Mouse (Mus musculus): ENCODE measurements at regions not wholly inside any gene's neighbourhood (a gene's known extent, or its start where the extent isn't known, plus 50 kb on each side); places are given as distances from the start of the nearest gene placed in this dataset.

DNA sequence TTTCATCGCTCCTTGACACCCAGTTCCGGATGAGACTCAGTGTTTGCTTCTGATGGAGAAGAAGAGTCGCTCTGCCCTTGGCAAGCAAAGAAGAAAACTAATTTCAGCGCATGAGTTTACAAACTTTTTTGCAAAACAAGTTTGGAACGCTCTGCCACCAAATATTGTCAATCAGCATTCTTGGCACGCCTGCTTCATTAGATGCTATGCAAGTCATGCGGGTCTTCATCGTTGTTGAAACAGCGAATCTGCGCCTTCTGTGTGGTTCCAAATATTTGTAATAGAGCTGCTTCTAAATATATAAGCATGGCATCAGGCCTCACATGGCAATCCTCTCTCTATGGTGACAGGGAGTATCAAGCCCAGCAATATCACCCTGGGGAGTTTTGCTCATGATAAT is 301.9 kb upstream of the Noct start:
- no peak for DNase-seq (ENCODE audit: low spot score)
- H3K27me3 ChIP-seq (ENCODE audit: insufficient read depth, low read length) = no peaks in the 10 kb centered on the region
- H3K9me3 ChIP-seq (replicated peaks) = 0 out of 2 replicates have a peak, but pooled peaks cover 4% of the 10 kb centered on the region
- no peaks in the 10 kb centered on the region for H3K4me1 ChIP-seq (ENCODE audit: insufficient read depth, low read depth, low read length)
- ATAC-seq (ENCODE audit: extremely low read depth, insufficient number of reproducible peaks, low FRiP score, poor library complexity, severe bottlenecking) = no peak
- H3K4me3 ChIP-seq (ENCODE audit: low read depth, low read length) = no peak overlapping the region
- TF ChIP-seq TAL1 (conservative IDR thresholded peaks at IDR 0.05; ENCODE audit: low read depth, low read length) (no peak), GATA2 (IDR thresholded peaks at IDR 0.05; ENCODE audit: borderline replicate concordance, low read depth, low read length) (no peak), CTCF (IDR thresholded peaks at IDR 0.05; ENCODE audit: low read depth, low read length) (no peak), GATA1 (IDR thresholded peaks at IDR 0.05; ENCODE audit: borderline replicate concordance, low read length) (no peak), POLR2AphosphoS5 (IDR thresholded peaks at IDR 0.05; ENCODE audit: insufficient replicate concordance, low read depth, low read length) (no peak)
- H3K36me3 ChIP-seq (replicated peaks) = no peaks in the 10 kb centered on the region

DNA sequence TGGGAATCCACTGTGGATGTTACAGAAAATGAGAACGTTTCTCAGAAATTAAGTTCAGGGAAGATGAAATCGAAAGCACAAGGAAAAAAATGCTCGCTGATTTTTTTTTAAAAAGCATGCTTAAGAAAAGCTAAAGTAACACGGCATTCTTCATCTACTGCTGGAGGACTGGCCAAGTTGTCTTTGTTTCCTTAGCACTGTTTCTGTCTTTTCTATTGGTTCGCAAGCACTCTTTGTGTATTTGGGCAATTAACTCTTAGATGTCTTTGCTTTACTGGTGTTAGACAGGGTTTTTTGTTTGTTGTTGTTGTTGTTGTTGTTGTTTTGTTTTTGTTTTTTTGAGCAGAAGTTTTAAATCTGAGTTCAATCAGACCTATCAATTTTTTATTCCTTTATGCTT is 301.4 kb upstream of the Noct start:
- no peak for ATAC-seq (ENCODE audit: extremely low read depth, insufficient number of reproducible peaks, low FRiP score, poor library complexity, severe bottlenecking)
- no peaks in the 10 kb centered on the region for H3K27me3 ChIP-seq (ENCODE audit: insufficient read depth, low read length)
- no peaks in the 10 kb centered on the region for H3K4me1 ChIP-seq (ENCODE audit: insufficient read depth, low read depth, low read length)
- no peak overlapping the region for H3K4me3 ChIP-seq (ENCODE audit: low read depth, low read length)
- no peak for DNase-seq (ENCODE audit: low spot score)
- no peaks in the 10 kb centered on the region for H3K36me3 ChIP-seq (replicated peaks)
- TF ChIP-seq GATA2 (IDR thresholded peaks at IDR 0.05; ENCODE audit: borderline replicate concordance, low read depth, low read length) (no peak), TAL1 (conservative IDR thresholded peaks at IDR 0.05; ENCODE audit: low read depth, low read length) (no peak), CTCF (IDR thresholded peaks at IDR 0.05; ENCODE audit: low read depth, low read length) (no peak), POLR2AphosphoS5 (IDR thresholded peaks at IDR 0.05; ENCODE audit: insufficient replicate concordance, low read depth, low read length) (no peak), GATA1 (IDR thresholded peaks at IDR 0.05; ENCODE audit: borderline replicate concordance, low read length) (no peak)
- 0 out of 2 replicates have a peak, but pooled peaks cover 4% of the 10 kb centered on the region for H3K9me3 ChIP-seq (replicated peaks)

GRCm38 (mm10) chr3:50923327-50923726 is 300.9 kb upstream of the Noct start:
- Histone ChIP-seq H3K36me3 (replicated peaks) (no peaks in the 10 kb centered on the region), H3K4me1 (ENCODE audit: insufficient read depth, low read depth, low read length) (no peaks in the 10 kb centered on the region), H3K9me3 (replicated peaks) (0 out of 2 replicates have a peak, but pooled peaks cover 3% of the 10 kb centered on the region), H3K27me3 (ENCODE audit: insufficient read depth, low read length) (no peaks in the 10 kb centered on the region), H3K4me3 (ENCODE audit: low read depth, low read length) (no peak overlapping the region)
- no peak for TF ChIP-seq POLR2AphosphoS5 (IDR thresholded peaks at IDR 0.05; ENCODE audit: insufficient replicate concordance, low read depth, low read length)
- DNase-seq (ENCODE audit: low spot score) (no peak), ATAC-seq (ENCODE audit: extremely low read depth, insufficient number of reproducible peaks, low FRiP score, poor library complexity, severe bottlenecking) (no peak)

- Histone ChIP-seq H3K27me3 (ENCODE audit: insufficient read depth, low read length) (no peaks in the 10 kb centered on the region), H3K9me3 (replicated peaks) (no peaks in the 10 kb centered on the region), H3K4me3 (ENCODE audit: low read depth, low read length) (no peak overlapping the region), H3K36me3 (replicated peaks) (no peaks in the 10 kb centered on the region), H3K4me1 (ENCODE audit: insufficient read depth, low read depth, low read length) (no peaks in the 10 kb centered on the region)
- no peak for DNase-seq (ENCODE audit: low spot score)
- ATAC-seq (ENCODE audit: extremely low read depth, insufficient number of reproducible peaks, low FRiP score, poor library complexity, severe bottlenecking) = no peak
- TF ChIP-seq GATA1 (IDR thresholded peaks at IDR 0.05; ENCODE audit: borderline replicate concordance, low read length) (no peak), GATA2 (IDR thresholded peaks at IDR 0.05; ENCODE audit: borderline replicate concordance, low read depth, low read length) (no peak), CTCF (IDR thresholded peaks at IDR 0.05; ENCODE audit: low read depth, low read length) (no peak), TAL1 (conservative IDR thresholded peaks at IDR 0.05; ENCODE audit: low read depth, low read length) (no peak), POLR2AphosphoS5 (IDR thresholded peaks at IDR 0.05; ENCODE audit: insufficient replicate concordance, low read depth, low read length) (no peak)
Observed at GRCm38 (mm10) chr3:50927318-50927717, 296.9 kb upstream of the Noct start.

DNA sequence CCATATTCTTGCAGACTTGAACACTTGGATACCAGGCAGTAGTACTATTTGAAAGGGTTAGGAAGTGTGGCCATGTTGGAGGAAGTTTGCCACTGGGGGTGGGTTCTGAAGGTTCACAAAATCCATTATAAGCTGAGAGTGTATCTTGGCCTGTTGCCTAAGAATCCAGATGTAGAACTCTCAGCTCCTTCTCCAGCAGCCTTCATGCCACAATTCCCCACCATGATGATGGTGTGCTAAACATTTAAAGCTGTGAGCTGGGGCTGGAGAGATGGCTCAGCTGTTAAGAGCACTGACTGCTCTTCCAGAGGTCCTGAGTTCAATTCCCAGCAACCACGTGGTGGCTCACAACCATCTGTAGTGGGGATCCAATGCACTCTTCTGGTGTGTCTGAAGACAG is 295.2 kb upstream of the Noct start:
- H3K27me3 ChIP-seq (ENCODE audit: insufficient read depth, low read length) = no peaks in the 10 kb centered on the region
- ATAC-seq (ENCODE audit: extremely low read depth, insufficient number of reproducible peaks, low FRiP score, poor library complexity, severe bottlenecking) (no peak), DNase-seq (ENCODE audit: low spot score) (no peak)
- H3K36me3 ChIP-seq (replicated peaks) = no peaks in the 10 kb centered on the region
- TF ChIP-seq CTCF (IDR thresholded peaks at IDR 0.05; ENCODE audit: low read depth, low read length) (no peak), POLR2AphosphoS5 (IDR thresholded peaks at IDR 0.05; ENCODE audit: insufficient replicate concordance, low read depth, low read length) (no peak), GATA1 (IDR thresholded peaks at IDR 0.05; ENCODE audit: borderline replicate concordance, low read length) (no peak), GATA2 (IDR thresholded peaks at IDR 0.05; ENCODE audit: borderline replicate concordance, low read depth, low read length) (no peak), TAL1 (conservative IDR thresholded peaks at IDR 0.05; ENCODE audit: low read depth, low read length) (no peak)
- no peaks in the 10 kb centered on the region for H3K9me3 ChIP-seq (replicated peaks)
- H3K4me1 ChIP-seq (ENCODE audit: insufficient read depth, low read depth, low read length) = no peaks in the 10 kb centered on the region
- H3K4me3 ChIP-seq (ENCODE audit: low read depth, low read length) = no peak overlapping the region

GRCm38 (mm10) chr3:50932397-50933089 is 291.7 kb upstream of the Noct start:
- Histone ChIP-seq H3K4me1 (ENCODE audit: insufficient read depth, low read depth, low read length) (no peaks in the 10 kb centered on the region), H3K9me3 (replicated peaks) (no peaks in the 10 kb centered on the region), H3K4me3 (ENCODE audit: low read depth, low read length) (no peak overlapping the region), H3K27me3 (ENCODE audit: insufficient read depth, low read length) (no peaks in the 10 kb centered on the region), H3K36me3 (replicated peaks) (no peaks in the 10 kb centered on the region)
- ATAC-seq (ENCODE audit: extremely low read depth, insufficient number of reproducible peaks, low FRiP score, poor library complexity, severe bottlenecking) (no peak), DNase-seq (ENCODE audit: low spot score) (no peak)
- TF ChIP-seq GATA2 (IDR thresholded peaks at IDR 0.05; ENCODE audit: borderline replicate concordance, low read depth, low read length) (no peak), CTCF (IDR thresholded peaks at IDR 0.05; ENCODE audit: low read depth, low read length) (no peak), GATA1 (IDR thresholded peaks at IDR 0.05; ENCODE audit: borderline replicate concordance, low read length) (no peak), POLR2AphosphoS5 (IDR thresholded peaks at IDR 0.05; ENCODE audit: insufficient replicate concordance, low read depth, low read length) (no peak), TAL1 (conservative IDR thresholded peaks at IDR 0.05; ENCODE audit: low read depth, low read length) (no peak)
